Mouse (Mus musculus): ENCODE data around the gene P4hb.
A peak's percentile ranks its signal among the peaks of the same experiment; 100 is the strongest.

- TF ChIP-seq POLR2AphosphoS2 (IDR thresholded peaks at IDR 0.05; ENCODE audit: insufficient read length, low read depth) (peak; percentile 42), USF1 (IDR thresholded peaks at IDR 0.05; ENCODE audit: low read depth) (no peak), CEBPB (IDR thresholded peaks at IDR 0.05; ENCODE audit: insufficient read depth, poor library complexity, severe bottlenecking) (no peak), TCF12 (IDR thresholded peaks at IDR 0.05; ENCODE audit: insufficient read depth, poor library complexity, severe bottlenecking) (no peak), POLR2A (IDR thresholded peaks at IDR 0.05; ENCODE audit: insufficient read length, low read depth) (no peak), E2F4 (IDR thresholded peaks at IDR 0.05; ENCODE audit: insufficient read depth) (no peak), MYOG (IDR thresholded peaks at IDR 0.05; ENCODE audit: control insufficient read depth in 1 of 3, insufficient read depth in 1 of 3, insufficient read length in 2 of 3, low read depth in 2 of 3) (no peak), MAX (IDR thresholded peaks at IDR 0.05; ENCODE audit: low read depth) (no peak), TCF3 (IDR thresholded peaks at IDR 0.05; ENCODE audit: insufficient read length, low read depth) (no peak), MYOD1 (IDR thresholded peaks at IDR 0.05; ENCODE audit: control insufficient read depth in 1 of 3, insufficient read length in 2 of 3, low read depth in 2 of 3) (no peak), REST (IDR thresholded peaks at IDR 0.05; ENCODE audit: insufficient read depth, insufficient read length) (no peak)
Measured at GRCm38 (mm10) chr11:120578694-120579243, 5.7 kb upstream of the P4hb start.
